Mouse (Mus musculus): ENCODE data around the gene Tmem63b.

Gene Tmem63b

GRCm38 (mm10) chr17:45678106-45678505, 8.6 kb downstream of the Tmem63b start:
- CTCF ChIA-PET, result interaction anchor here (0.6 kb wide), 2 partner anchors 257 to 588 kb away, joined by 3 read pairs; no protein-coding TSS in a partner anchor

DNA sequence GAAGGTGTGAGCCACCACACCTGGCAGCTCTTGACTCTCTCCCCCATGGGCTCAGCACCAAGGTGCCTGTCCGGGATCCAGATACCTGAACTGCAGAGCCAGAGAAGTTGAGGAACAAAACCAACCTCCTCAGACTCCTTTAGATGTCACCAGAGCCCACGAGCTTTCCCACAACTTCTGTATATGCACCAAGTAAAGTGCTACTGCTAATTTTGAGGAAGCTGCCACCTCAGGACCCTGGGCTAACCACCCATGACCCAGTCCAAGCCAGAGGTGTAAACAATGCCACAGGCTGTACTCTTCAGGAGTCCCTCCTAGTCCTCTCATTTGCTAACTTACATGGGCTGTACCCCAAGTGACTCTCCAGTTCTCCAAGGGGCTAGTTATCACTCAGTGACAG, 14.1 kb downstream of the Tmem63b start:
- CTCF ChIA-PET, result no interaction called here

- CTCF ChIA-PET, result no interaction called here
Observed at GRCm38 (mm10) chr17:45671821-45672220, 14.9 kb downstream of the Tmem63b start.

DNA sequence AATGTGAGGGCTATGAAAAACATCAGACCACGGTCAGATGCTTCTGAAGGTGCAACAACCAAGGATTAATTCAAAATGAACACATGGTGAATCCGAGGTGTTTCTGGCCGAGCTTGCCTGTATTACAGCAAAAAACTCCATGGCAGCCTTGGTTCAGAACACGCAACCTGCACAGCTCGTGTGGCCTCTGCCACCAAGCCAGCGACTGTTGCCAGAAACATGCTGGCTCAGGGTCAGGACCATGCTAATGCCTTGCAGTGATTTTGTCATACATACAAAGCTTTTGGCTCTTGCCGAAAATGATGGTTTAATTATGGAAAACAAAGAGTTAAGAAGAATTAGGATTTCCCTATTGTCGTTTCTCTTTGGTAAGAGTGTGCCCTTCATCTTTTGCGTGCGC, 18.7 kb downstream of the Tmem63b start:
- CTCF ChIA-PET, result no interaction called here

- CTCF ChIA-PET, result no interaction called here
Observed at GRCm38 (mm10) chr17:45667481-45667880, 19.2 kb downstream of the Tmem63b start.

GRCm38 (mm10) chr17:45666091-45666490, 20.6 kb downstream of the Tmem63b start:
- CTCF ChIA-PET, result no interaction called here

DNA sequence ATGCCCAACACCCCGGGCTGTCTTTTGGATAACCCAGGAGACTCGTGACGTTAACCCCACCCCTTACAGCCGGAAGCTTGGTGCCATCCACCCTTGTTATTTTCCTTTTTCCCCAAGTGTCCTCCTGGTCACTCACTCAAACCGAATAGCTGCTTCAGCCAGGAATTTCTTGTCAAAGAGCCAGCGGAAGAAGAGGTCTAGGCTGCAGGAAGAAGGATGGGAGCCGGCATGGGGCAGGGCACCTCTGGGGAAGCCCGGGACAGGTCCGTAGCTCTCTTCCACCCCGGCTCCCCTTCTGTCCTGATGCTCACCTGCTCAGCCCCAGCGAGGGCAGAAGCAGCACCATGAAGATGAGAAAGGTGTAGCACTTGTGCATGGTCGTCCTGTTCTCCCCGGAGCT, 22.1 kb downstream of the Tmem63b start:
- CTCF ChIA-PET, result interaction anchor here (0.6 kb wide), 1 partner anchor 11 kb away, joined by 4 read pairs; no protein-coding TSS in a partner anchor

DNA sequence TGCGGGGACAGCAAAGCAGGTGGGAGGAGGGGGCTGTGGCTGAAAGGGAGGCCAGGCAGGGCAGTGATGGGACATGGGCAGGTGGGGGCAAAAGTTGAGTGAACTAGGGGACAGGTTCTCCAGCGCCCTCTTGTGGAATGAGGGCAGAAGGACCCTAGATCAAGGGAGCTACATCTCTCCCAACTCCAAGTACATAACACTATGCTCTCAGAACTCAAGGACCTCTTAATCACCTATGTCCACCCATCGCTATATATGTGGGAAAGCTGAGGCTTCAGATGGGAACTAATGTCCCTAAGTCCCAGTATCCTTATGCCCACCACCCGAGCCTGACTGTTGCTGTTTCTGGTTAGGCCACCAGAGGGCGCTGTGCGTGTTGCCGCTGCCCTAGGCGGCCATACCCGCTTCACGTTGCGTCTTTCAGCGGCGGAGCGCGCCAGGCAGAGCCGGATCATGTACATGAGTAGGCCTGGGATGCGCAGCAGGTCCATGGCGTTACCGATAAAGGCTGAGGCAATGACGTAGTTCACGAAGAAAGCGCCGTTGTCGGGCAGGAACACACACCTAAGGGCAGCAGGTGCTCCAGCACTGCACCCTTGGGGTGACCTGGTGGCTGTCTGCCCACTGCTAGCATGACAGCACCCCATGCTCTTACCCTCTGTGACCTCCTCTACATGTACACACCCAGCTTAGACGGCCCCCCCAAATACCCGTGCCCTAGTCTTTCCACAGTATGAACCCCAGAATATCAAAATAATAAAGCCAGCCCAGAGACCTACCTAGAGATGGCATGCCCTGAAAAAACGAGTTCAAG, 23.4 kb downstream of the Tmem63b start:
- CTCF ChIA-PET, result no interaction called here

DNA sequence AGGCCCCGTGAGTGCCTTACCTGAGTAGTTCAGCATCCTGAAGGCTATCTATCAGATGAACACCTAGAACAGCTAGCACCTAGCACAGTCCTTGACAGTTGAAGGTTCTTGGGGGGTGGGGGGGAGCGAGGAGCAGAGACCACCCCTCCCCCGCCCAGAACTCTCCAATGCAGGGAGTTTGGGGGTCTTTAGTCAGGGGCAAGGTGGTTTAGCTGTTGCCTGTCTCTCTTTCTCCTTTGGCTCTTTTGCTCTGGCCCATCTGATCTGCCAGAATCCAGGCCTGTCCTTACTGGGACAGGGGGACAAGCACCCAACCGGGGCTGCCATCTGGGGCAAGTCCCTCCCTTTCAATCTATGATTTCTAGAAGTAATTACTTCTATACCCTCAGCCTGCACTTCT, 27.5 kb downstream of the Tmem63b start, which contains the start of gene Capn11:
TSS of gene Capn11 (minus strand) at position 101 of the 400 bp plus-strand sequence.
- CTCF ChIA-PET, result no interaction called here

- CTCF ChIA-PET, result no interaction called here
Observed at GRCm38 (mm10) chr17:45655820-45656219, 30.9 kb downstream of the Tmem63b start.

- CTCF ChIA-PET, result interaction anchor here (0.6 kb wide), 1 partner anchor 11 kb away, joined by 4 read pairs; no protein-coding TSS in a partner anchor
Observed at GRCm38 (mm10) chr17:45653233-45653632, 33.5 kb downstream of the Tmem63b start.

GRCm38 (mm10) chr17:45644185-45644584, 42.5 kb downstream of the Tmem63b start:
- CTCF ChIA-PET, result no interaction called here

- CTCF ChIA-PET, result interaction anchor here (0.6 to 1.2 kb wide), 6 partner anchors 50 to 501 kb away, joined by 3 to 7 read pairs (median 4); no protein-coding TSS in a partner anchor
Observed at GRCm38 (mm10) chr17:45642701-45643100, 44.0 kb downstream of the Tmem63b start.

DNA sequence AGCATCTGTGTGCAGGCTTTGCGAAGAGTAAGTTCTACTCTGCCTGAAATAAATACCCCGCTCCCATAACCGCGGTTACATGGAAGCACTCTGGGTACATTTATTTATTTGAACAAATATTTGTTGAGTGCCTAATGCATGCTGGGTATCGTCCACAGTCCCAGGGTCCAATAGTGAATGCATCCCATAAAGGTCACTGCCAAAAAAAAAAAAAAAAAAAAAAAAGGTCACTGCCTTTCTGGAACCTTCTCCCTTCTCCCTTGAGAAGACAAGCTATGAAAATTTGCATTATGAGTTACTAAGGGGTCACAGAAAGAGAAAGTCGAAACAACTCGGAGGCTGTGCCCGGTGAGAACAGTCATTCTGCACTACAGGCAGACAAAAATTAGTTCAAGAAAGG, 44.7 kb downstream of the Tmem63b start:
- CTCF ChIA-PET, result interaction anchor here (0.6 to 1.2 kb wide), 6 partner anchors 49 to 502 kb away, joined by 3 to 7 read pairs (median 4); no protein-coding TSS in a partner anchor

- CTCF ChIA-PET, result no interaction called here
Observed at GRCm38 (mm10) chr17:45638596-45639295, 48.0 kb downstream of the Tmem63b start.

GRCm38 (mm10) chr17:45634033-45634432, 52.7 kb downstream of the Tmem63b start:
- CTCF ChIA-PET, result no interaction called here

DNA sequence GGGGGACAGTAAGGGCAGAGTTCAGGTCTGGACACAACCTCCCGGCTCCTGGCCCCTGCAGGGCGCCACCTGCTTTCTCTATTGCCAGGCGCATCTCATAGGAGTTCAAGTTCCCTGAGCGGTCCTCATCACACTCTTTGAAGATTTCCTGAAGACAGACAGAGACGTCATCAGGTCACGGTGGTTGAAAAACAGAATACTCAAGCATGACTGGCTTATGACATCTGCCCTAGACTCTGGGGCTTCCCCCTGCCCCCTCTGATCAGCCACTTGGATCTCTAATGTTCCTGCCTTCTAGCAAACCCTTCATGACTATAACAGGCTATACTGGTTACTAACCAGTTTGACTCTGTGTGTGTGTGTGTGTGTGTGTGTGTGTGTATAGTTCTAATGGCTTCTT, 54.8 kb downstream of the Tmem63b start:
- CTCF ChIA-PET, result interaction anchor here (0.6 kb wide), 2 partner anchors 114 to 521 kb away, joined by 3 to 5 read pairs; no protein-coding TSS in a partner anchor

DNA sequence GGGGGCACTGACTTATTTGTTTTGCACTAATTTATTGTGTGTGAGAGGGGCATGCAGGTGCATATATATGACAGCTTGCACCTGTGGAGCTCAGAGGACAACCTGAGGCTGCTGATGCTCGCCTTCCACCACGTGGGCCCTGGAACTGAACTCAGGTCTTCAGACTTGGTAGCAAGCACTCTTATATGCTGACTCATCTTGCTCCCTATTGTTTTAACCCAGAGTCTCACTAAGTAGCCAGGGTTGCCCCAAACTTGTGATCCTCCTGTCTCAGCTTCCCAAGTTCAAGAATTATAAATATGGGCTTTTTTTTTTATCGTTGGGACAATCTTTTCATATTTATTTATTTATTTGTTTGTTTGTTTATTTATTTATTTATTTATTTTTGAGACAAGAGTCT, 55.7 kb downstream of the Tmem63b start:
- CTCF ChIA-PET, result interaction anchor here (0.8 kb wide), 1 partner anchor 76 kb away, joined by 3 read pairs; the partner anchor contains the start of gene Nfkbie

- CTCF ChIA-PET, result interaction anchor here (0.6 to 1.0 kb wide), 3 partner anchors 33 to 74 kb away, joined by 3 to 6 read pairs (median 3); no protein-coding TSS in a partner anchor
Observed at GRCm38 (mm10) chr17:45629861-45630694, 56.6 kb downstream of the Tmem63b start.

- CTCF ChIA-PET, result interaction anchor here (0.7 to 1.0 kb wide), 2 partner anchors 32 to 44 kb away, joined by 3 to 6 read pairs; no protein-coding TSS in a partner anchor
Observed at GRCm38 (mm10) chr17:45628885-45629855, 57.5 kb downstream of the Tmem63b start.
